In the genomic region with DNA sequence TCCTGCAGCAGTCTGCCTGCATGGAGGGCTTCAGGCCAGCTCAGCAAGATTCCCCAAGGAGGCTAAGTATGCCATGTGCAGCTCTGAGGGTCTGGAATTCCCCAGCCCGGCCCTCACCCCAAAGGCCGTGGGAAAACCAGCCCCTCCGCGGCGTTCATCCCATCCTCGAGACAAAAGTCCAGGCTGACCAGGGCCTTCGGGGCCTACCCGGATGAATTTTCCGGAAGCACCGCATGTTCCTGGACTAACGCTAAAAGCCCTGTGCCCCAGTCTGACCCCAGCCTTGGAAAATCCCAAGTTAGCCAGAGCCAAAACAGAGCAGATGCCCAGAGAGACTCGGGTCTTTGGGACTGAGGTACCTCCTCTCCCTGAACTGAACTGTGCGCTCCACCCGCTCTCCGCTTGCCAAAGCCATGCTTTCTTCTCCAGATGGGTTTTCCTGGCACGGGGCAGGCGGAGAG, we compare ENCODE assay signal across 9 mouse cellular contexts. TPM values are rescaled to one million over a fixed set of nuclear protein-coding genes. Genes with fewer than 3 reads are reported as not detected.
A peak's percentile ranks its signal among the peaks of the same experiment; 100 is the strongest.
DNase-seq lines count a peak whose midpoint lies in the region; ATAC-seq lines count a peak whose summit lies in the region.
"Had no signal": no experiment of that assay in that cellular context is flagged by ENCODE, and none has a peak within 500 bp of the region (broad histone marks: within the 10 kb centered on the region; RNA-seq: fewer than 3 reads in every experiment).

No protein-coding gene starts in this region.

- no peaks in the 10 kb centered on the region for H3K9me3 ChIP-seq in hindbrain, embryonic 15.5 days
- H3K9me3 ChIP-seq in hindbrain, embryonic 12.5 days (replicated peaks) = no peaks in the 10 kb centered on the region
- H3K9me3 ChIP-seq: liver, embryonic 15.5 days had no signal

- no peak overlapping the region for H3K4me3 ChIP-seq in hindbrain, embryonic 15.5 days
- H3K4me3 ChIP-seq in hindbrain, embryonic 12.5 days = no peak overlapping the region
- H3K4me3 ChIP-seq: liver, embryonic 15.5 days had no signal

- no peaks in the 10 kb centered on the region for H3K36me3 ChIP-seq in hindbrain, embryonic 15.5 days
- no peaks in the 10 kb centered on the region for H3K36me3 ChIP-seq in hindbrain, embryonic 12.5 days
- H3K36me3 ChIP-seq: liver, embryonic 15.5 days had no signal

- peak; percentile 96 for DNase-seq in adipocyte (ENCODE audit: low spot score)
- peak; percentile 73 for DNase-seq in cerebellum, postnatal 25 days
- DNase-seq in kidney, adult 9 months = peak; percentile 36
- no peak for DNase-seq in yolk sac, embryonic 10.5 days (ENCODE audit: low spot score)
- no peak for DNase-seq in testis, postnatal 10 days (ENCODE audit: low spot score)
- DNase-seq in urinary bladder, postnatal 14 days (ENCODE audit: low spot score) = no peak

- no peak overlapping the region for H3K4me2 ChIP-seq in hindbrain, embryonic 15.5 days
- H3K4me2 ChIP-seq in hindbrain, embryonic 12.5 days (replicated peaks) = no peak overlapping the region
- H3K4me2 ChIP-seq: liver, embryonic 15.5 days had no signal

- H3K27ac ChIP-seq in hindbrain, embryonic 15.5 days (replicated peaks) = peak overlapping the region; percentile 36; the same call in 1 of the 2 replicates
- no peak overlapping the region for H3K27ac ChIP-seq in hindbrain, embryonic 12.5 days
- H3K27ac ChIP-seq: liver, embryonic 15.5 days had no signal

- H3K27me3 ChIP-seq in hindbrain, embryonic 15.5 days = no peaks in the 10 kb centered on the region
- no peaks in the 10 kb centered on the region for H3K27me3 ChIP-seq in hindbrain, embryonic 12.5 days
- H3K27me3 ChIP-seq: liver, embryonic 15.5 days had no signal

- 76% methylated on average over 17 of the region's 17 CpGs for WGBS in hindbrain, embryonic 15.5 days
- 81% methylated on average over 17 of the region's 17 CpGs for WGBS in hindbrain, embryonic 12.5 days

- H3K4me1 ChIP-seq in hindbrain, embryonic 15.5 days (replicated peaks) = peaks cover 40% of the 10 kb centered on the region
- peaks cover 28% of the 10 kb centered on the region for H3K4me1 ChIP-seq in hindbrain, embryonic 12.5 days

- H3K9ac ChIP-seq in hindbrain, embryonic 15.5 days = no peak overlapping the region
- H3K9ac ChIP-seq in hindbrain, embryonic 12.5 days = no peak overlapping the region
- H3K9ac ChIP-seq: liver, embryonic 15.5 days had no signal

- ATAC-seq in hindbrain, embryonic 15.5 days (ENCODE audit: low FRiP score, low read depth) = no peak
- no peak for ATAC-seq in hindbrain, embryonic 12.5 days (ENCODE audit: low FRiP score)

RNA-seq across cellular contexts. Expression of a gene that starts 7.4 kb away (rescaled TPM):
- polyA plus RNA-seq in hindbrain, embryonic 15.5 days (2015; fragmentation: Nextera tagmentation; extraction: Ambion mirVana) = 33.5 and 43.1 TPM in 2 replicates
- 30.0 and 31.4 TPM in 2 replicates for polyA plus RNA-seq in hindbrain, embryonic 12.5 days (2016; fragmentation: Nextera tagmentation; extraction: Ambion mirVana)

RNA-seq across cellular contexts. Expression of a gene that starts 35.6 kb away (rescaled TPM):
- 1.3 and 1.6 TPM in 2 replicates for polyA plus RNA-seq in hindbrain, embryonic 15.5 days (2015; fragmentation: Nextera tagmentation; extraction: Ambion mirVana)
- 2.3 and 2.6 TPM in 2 replicates for polyA plus RNA-seq in hindbrain, embryonic 12.5 days (2016; fragmentation: Nextera tagmentation; extraction: Ambion mirVana)
- polyA plus RNA-seq: liver, embryonic 15.5 days had no signal

Comparison
In these comparisons a context has a peak if more than half of its experiments do, and no peak if none do; other contexts are left out.
1. DNase-seq: peak in adipocyte (single experiment), cerebellum, postnatal 25 days (2 of 2) and kidney, adult 9 months (single experiment); none in yolk sac, embryonic 10.5 days (single experiment), testis, postnatal 10 days (single experiment) and urinary bladder, postnatal 14 days (single experiment).